Mouse (Mus musculus): ENCODE measurements around the gene Fcrl6. TPM values are rescaled to one million over a fixed set of nuclear protein-coding genes. Genes with fewer than 3 reads are reported as not detected.

Gene Fcrl6
- polyA plus RNA-seq (2017; shearing (Covaris generic)), result not detected

DNA sequence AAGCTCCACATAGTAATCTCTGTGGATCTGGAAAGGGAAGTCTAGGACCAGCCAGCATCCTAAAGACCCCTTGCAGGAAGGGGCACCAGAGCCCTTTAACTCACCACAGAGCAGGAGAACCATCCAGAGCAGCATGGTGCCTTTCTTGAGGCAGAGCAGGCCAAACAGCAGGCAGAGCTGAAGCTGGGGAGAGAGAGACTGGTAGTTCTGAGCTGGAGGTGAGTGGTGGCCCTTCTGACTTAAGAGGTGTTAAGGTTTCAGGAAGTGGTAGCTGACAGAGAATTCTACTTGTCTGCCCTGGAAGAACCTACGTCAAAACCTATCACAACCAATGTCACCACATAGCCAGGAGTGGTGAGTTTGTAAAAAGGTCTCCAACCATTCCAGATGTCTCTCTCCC is at the start of gene Fcrl6:
TSS of gene Fcrl6 (minus strand) at position 226 of the 400 bp plus-strand sequence.
- no peak for ATAC-seq

DNA sequence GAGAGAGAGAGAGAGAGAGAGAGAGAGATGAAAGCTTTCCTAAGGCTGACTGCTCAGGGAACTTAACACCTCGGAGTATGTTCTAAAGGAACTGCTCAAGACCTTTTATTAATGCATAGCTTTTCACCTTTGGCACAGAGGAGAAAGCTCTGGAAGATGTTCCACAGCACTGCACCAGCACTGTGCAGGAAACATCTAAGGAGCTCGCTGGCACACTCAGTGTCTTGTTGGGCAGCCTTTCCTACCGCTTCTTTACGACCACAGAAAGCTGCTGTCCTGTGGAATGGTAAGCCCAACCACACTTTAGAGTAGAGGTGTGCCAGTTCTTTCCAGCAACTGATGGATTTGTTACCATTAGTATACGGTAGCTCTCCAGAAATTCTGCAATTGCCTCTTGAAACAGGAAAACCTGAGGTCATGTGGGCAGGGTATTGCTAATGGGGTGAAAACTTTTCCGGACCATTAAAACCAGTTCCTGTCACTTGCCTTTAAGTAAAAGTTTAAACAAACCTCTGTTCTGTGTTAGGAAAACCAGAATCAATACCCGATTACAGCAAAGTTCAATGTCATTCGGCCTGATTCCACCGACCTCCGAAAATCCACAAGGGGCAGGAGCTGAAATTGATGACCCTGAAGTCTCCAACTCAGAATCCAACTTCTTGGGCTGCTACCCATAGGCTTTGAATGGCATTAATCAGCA is 49.1 kb upstream of the Fcrl6 start:
- ATAC-seq, result no peak

DNA sequence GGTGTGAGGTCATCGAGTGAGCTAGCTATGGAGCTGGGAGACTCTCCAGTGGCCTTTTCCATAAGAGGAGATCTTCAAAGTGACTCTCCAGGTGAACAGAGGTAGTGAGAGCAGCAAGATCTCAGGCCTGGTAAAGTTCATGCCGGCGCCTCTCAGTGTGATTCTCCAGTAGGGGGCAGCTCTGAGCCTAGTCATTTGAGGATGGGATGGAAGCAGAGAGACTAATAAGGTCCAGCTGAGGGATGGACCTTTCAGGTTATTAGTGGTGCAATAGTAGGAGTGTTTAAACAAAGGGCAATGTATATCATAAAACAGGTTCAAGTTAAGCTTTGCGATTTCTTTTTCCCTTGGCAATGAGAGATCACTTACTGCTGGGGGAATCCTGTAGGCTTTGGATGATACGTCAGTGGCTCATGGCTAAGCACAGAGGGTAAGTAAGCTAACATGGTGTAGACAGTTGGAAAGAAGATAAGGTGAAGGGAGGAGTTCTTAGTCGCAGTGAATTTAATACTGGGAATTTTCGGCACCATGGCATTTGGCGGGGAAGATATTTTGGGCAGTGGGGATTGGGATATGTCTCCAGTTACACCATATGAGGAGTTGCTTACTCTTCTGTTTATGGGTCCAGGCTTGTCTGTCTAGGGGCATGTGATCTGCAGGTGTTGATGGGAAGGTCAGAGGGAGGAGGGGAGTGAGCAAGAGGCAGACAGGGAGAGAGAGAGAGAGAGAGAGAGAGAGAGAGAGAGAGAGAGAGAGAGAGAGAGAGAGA is 48.4 kb upstream of the Fcrl6 start:
- no peak for ATAC-seq

DNA sequence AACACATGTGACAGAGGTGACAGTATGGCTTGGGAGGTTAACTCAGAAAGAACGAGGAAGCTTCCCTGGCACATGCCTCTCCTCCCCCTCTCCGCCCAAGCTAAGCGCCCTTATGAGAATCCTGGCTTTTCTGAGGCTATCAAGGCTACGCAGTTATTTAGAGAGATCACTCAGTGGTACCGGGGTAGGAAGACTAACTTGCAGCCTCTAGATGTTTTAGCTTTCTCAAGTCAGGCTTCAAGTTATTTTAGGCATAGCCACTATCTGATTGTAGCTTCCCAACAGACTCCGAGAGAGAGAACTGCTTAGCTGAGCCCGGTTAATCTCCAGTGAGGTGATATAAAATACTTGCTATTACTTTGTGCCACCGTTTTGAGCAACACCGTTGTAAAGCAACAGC is 47.0 kb upstream of the Fcrl6 start:
- no peak for ATAC-seq

DNA sequence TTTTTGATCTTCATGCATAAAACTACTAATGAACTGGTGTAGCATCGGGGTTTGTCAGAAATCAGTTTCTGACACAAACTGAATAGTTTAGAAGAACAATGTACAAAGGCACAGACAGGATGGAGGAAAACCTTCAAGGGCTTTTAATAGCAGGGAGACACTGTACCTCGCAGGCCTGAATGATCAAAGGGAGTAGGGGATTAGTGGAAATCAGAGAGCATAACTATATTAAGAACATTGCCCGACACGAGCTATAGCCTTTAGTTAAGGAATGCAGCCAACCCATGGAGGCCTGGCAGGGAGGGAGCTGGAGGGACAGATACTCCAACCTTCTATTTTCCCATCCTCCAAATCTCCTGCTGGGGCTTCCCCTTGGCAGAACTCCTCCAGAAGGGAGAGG is 44.9 kb upstream of the Fcrl6 start:
- no peak for ATAC-seq

DNA sequence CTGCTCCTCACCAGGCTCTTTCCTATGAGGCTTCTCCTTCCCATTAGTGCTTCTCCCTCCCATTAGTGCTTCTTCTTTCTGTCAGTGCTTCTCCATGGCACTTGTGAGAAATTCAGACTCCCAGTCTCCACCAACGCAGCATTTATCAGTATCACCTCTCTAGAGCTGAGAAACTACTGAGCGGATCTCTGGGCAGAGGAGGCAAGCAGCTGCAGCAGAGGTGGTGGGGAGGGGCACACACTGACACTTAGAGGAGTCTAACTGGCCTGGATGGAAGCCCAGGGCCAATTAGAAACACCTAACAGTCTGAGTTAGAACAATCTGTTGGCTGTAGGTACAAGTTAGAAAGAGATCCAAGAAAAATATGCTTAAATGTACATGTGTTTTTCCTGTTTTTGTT is 36.4 kb upstream of the Fcrl6 start:
- ATAC-seq, result no peak

DNA sequence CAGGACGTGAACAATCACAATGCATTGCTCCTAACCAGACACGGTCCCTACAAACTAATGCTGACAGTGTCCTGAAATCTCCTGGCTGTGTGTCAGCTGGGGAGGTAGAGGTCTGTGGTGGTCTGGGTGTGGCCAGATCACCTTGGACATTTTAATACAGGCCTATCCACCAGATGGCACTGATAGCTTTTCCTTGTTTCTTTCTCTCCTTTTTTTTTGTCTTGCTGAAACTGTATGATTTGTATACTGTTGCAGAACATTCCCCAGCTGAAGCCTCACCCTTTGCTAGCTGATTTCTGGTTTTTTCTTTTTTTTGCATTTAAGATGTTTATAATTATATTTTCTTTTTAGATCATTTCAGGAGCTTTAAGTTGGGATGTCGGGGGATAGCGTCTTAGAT is 35.5 kb upstream of the Fcrl6 start:
- ATAC-seq, result no peak

DNA sequence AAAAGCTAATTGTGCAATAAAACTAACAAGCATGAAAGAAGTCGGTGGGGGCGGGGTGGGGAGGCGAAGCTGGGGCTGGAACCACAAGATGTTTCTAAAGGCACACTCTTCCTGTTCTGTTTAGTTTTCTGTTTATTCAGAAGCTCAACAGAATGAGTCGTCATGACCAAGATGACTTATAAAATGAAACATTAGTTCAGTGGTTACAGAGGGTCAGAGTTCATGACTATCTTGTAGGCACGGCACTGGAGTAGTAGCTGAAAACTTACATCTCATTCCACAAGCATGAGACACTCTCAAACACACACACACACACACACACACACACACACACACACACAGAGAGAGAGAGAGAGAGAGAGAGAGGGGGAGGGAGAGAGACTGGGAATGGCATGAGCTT is 33.9 kb upstream of the Fcrl6 start:
- ATAC-seq, result no peak

DNA sequence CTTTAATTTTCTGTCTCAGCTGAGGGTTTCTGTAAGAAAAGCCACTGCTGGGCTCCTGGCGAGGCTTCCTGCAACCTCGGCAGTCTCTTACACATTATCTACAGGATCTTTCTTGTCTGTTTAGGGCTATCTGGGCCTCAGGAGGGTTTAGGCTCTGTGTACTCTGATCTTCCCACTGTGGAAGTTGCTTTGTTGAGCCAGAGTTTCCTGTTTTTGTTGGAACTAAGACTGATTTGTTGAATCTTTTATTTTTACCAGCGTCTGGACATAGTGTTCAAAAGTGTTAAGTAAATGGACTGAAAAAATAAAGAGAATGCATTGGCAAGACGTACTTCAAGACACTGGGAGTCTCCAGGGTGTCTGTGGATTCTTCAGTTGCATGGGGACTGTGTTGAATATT is 32.9 kb upstream of the Fcrl6 start:
- ATAC-seq, result no peak

DNA sequence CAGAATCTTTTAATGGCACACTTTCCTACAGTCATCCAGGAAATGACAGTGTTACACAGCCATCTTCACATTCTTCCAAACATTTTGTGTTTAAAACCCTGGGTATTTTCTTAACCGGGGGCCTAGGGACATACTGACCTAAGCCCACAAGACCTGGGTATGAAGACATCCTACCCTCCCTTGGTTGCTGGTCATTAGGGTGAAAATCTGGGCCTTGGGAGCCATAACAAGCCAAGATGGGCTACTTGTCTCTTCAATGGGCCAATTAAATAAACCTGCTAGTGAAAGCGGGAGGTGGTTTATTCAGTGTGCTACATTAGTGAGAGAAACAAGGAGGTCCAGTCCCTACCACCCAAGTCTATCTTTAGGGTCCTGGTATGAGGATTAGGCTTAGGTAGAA is 31.8 kb upstream of the Fcrl6 start:
- ATAC-seq, result no peak

DNA sequence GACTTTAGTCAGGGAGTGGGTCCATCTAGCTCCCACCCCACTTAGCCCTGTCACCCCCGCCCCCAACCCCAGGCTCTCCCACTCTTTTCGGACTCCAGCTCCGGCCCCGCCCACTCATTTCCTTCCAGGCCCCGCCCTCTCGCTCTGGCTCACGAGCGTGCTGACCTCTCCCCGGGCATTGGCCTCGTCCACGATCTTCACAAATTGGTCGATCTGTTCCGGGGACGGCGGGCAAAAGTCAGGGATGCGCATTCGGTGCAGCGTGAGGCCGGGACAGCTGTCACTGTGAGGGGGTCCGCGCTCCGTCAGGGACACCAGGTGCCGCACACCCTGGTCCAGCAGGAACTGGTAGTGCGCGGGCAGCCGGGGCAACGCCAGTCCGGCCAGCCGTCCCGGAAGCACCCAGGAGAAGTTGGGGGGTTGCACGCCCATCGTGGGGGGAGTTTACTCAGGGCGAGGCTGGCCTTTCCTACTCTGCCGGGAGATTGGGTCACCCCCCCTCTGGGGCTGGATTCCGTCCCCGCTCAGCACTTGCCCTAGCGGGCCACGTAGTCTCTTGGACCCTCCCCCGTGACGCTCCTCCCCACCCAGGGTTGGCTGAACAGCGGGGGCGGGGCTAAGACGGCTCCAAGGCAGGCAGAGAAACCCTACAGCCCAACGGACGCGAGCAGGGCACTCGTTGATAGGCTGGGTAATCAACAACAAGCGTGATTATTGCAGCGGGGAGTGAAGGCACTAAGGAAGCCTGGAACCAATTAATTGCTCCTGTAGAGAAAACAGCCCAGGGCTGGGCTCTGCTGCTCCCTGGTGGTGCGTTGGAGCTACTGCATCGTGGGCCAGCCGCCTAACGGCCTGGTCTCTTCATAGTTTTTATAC is 30.3 kb upstream of the Fcrl6 start, which contains the start of gene Dusp23:
TSS of gene Dusp23 (minus strand) at position 512 of the 876 bp plus-strand sequence.
- ATAC-seq, result peak; percentile 99

DNA sequence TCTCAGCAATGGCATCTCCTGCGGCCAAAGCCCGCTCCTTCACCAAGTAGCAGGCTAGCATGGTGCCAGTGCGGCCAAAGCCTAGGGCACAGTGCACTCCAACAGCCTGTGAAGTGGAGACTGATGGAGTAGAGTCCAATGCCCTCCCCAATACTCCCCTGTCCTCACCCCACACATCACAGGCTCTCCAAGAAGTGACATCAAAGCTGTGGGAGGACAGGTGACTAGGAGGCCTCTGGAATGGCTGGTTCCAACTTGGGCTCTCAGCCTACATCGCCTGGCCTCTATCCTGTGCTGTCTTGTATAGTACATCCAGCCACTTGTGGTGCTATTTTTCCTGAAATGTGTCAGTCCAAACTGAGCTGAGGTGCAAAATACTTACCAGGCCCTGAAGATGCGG is 29.4 kb upstream of the Fcrl6 start:
- no peak for ATAC-seq

DNA sequence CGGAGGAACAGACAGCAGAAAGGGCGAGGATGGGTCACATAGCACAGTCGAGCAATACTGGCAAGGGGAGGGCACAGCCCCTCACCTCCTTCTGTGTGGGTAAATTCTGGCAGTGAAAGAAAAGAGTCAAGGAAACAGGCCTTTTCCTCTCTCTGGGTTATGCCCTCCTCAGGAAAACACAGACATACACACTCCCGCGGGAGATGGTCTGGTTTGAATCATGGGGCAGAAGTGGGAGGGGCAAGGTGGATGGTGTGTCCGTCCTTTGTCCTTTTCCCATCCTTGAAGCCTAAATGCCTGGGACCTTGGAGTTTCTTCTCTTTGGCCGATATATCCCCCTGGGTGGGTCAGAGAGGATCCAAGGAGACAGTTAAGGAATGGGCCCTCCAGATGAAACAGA is 27.5 kb upstream of the Fcrl6 start:
- no peak for ATAC-seq

DNA sequence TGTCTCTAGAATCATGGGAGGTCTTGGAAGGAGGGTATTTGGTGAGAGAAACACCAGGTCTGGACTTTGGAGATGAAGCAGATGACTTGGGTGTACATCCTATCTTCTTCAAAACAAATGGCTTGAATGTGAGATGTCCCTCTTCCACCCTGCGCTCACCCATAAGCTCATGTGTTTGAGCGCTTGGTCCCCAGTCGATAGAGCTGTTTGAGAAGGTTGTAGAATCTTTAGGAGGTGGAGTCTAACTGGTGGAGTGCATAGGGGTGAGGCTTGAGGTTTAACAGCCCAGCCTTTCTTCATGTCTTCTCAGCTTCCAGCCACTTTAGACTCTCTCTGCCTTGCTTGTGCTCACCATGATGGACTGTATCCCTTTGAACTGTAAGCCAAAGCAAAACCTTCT is 24.0 kb upstream of the Fcrl6 start:
- ATAC-seq, result no peak

DNA sequence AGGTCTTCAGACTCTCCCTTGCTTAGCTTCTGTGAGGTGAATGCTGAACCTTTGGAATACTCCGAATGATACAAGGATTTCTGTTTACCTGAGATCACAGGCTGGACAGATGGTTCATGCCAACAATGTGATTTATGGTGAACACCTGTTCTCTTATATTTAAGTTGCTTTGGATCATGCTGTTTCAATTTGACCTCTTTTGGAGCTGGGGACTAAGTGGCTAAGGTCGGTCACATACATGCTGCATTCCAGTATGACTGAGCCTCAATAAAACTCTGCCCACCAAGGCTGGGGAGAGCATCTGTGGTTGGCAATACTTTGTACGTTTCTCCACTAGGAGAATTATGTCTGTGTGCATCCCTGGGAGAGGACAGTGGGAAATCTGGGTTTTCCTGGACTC is 21.7 kb upstream of the Fcrl6 start:
- ATAC-seq, result no peak

DNA sequence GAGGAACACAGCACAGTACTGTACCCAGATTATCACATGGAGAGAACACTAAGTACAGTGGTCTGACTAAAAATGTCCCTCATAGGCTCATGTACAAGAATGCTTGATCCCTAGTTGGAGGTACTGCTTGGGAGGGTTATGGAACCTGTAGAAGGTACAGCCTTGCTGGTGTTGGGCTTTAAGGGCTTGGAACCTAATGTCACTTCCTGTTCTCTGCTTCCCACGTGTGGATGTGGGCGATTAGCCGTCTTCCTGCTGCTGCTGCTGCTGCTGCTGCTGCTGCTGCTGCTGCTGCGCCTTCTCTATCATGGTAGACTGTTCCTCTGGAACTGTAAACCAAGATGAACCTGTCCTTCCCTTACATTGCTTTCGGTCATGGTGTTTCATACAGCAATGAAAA is 21.2 kb upstream of the Fcrl6 start:
- ATAC-seq, result peak; percentile 66

DNA sequence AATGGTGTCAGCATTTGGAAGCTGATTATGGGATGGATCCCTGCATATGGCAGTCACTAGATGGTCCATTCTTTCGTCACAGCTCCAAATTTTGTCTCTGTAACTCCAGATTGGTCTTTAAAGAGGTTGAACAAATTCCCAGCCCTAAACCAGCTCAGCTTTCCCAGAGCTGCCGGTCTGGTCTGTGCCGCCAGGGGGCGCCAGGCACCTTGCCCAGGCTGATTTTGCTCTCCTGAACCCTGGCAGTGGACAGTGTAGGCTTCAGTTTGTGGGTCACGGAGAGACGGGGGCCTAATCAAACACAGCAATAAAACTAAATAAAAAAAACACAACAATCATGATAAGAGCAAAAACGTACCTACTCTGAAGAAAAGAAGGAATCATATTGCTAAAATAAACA is 16.9 kb upstream of the Fcrl6 start:
- peak; percentile 61 for ATAC-seq

DNA sequence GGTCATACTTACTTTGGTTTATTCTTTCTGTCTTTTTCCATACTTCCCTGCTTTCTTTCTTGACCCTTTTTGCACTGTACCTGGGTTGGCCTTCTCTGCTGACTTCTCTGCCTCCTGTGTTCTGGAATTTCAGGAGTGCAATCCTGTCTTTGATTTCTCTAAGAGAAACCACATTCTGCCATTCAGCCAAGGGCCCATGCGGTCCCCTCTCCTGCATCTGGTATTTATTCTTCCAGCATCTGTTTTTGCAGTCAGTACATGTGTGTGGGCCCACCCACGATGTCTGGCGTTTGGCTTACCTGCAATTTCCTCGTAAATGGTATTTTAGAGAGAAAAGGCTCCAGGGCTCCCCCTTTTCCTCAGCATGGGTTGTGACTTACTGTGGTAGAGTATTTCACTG is 15.8 kb upstream of the Fcrl6 start:
- no peak for ATAC-seq

DNA sequence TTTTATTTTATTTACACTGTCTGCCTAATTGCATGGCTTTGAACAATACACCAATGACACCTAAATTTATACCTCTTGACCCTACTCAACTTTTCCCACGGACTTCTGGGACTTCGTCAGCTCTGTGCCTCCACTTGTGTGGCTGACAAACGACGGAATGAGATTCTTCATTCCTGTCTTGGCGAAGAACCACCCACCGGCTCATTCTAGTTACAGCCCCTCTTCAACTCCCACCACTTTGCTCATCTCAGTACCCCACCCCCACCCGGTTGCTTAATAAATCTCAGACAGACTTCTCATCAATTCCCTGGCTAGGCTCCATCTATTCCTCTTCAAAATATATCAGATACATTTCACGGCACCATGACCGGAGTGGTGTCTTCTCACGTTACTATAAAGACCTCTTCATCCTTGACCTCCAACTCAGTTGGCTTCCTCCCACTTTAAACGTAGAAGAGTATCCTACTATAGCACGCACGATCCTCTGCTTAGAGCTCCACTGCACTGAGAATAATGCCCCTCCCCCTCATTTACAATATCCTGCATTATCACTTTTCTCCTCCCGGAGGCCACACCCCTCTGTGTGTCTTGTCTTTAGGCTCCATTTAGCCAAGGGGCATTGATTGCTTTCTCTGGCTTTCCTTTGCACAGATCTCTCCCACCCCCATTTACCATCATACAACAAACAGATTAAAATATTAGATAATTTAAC is 15.2 kb upstream of the Fcrl6 start:
- ATAC-seq, result no peak

DNA sequence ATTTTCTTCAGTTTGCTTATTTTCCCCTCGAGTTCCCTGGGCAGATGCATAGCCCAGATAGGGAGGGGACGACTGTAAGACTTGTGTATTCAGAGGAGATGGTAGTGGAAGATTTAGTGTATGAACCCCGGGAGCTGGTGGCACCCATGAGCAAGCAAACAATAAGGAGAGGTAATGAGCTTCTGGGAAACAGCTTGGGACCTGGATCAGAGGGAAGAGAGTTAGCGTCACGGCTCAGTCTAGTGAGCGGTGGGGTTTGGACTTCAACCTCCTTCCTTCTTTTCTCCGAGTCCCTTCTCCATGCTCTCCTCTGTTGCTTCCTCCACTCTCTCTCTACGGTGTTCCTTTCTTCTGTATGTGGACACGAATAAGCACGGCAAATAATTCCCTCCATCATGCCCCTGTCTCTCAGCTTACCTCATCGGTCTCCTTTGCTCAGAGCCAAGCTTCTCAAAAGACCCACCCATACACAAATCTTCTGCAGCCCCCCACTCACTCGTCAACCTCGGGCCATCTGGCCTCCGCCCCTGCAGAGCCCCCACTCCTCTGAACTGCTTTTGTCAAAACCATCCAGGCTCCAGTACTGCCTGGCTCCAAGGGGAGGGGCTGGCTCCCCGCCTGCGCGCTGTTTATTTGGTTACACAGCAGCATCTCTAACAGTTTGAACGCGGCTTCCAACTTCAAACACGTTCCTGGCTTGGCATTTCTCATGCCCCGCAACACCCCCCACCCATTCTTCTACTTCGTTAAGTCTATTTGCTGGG is 14.4 kb upstream of the Fcrl6 start:
- ATAC-seq, result no peak

DNA sequence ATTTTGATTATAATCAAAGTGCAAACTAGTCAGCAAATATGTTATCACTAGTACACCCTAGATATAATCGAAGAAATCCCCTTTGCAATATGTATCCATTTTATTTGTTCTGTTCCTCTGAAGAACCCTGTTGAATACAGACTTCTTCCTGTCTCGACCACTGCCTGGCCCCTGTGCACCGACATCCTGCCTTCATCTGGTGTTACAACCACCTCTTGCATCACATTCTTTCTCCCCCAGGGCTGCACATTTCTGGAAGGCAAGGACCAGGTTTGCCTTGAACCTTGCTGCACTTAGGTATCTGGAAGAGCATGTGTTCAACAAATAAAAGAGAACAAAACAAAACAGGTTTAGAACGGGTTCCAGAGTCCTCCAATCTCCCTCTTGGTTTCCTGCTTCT is 13.1 kb upstream of the Fcrl6 start:
- no peak for ATAC-seq

DNA sequence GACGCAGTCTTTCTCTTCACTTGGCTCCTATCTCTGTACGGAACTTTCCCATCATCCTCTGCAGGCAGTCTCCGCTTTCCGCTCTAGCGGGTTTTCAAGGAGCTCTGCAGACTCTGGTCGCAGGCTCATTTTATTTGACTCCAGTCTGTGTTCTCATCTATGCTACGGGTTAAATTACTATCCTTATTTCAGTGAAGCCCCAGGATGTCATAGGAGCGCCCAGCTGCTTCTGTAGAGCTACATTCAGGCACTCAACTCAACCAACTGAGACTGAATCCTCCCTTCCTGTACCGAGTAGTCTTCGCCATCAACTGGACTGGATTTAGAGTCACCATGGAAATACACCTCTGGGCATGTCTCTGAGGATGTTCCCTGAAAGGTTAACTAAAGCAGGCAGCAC is 12.3 kb upstream of the Fcrl6 start:
- no peak for ATAC-seq
